Comparison of ENCODE assay signal across 7 mouse cellular contexts in genomic region chr15:10872322-10872967, GRCm38 (mm10).
A peak's percentile ranks its signal among the peaks of the same experiment; 100 is the strongest.
DNase-seq lines count a peak whose midpoint lies in the region; ATAC-seq lines count a peak whose summit lies in the region.

No protein-coding gene starts in this region.

- H3K27ac ChIP-seq in lung, embryonic 15.5 days = no peak overlapping the region
- no peak overlapping the region for H3K27ac ChIP-seq in midbrain, embryonic 16.5 days (ENCODE audit: low read length)

- WGBS in lung, embryonic 15.5 days = 11% methylated on average over 12 of the region's 13 CpGs
- 13% methylated on average over 11 of the region's 13 CpGs for whole genome bisulfite sequencing in midbrain, embryonic 16.5 days

- no peak overlapping the region for H3K4me3 ChIP-seq in lung, embryonic 15.5 days
- no peak overlapping the region for H3K4me3 ChIP-seq in midbrain, embryonic 16.5 days (ENCODE audit: low read depth, low read length)

- H3K27me3 ChIP-seq in lung, embryonic 15.5 days = no peaks in the 10 kb centered on the region
- no peaks in the 10 kb centered on the region for H3K27me3 ChIP-seq in midbrain, embryonic 16.5 days (ENCODE audit: control insufficient read depth, insufficient read depth, low read depth, low read length)

- H3K9me3 ChIP-seq in lung, embryonic 15.5 days = no peaks in the 10 kb centered on the region
- H3K9me3 ChIP-seq in midbrain, embryonic 16.5 days (replicated peaks; ENCODE audit: control insufficient read depth, low read length, poor library complexity, severe bottlenecking) = no peaks in the 10 kb centered on the region

- no peak for ATAC-seq in lung, embryonic 15.5 days (ENCODE audit: borderline replicate concordance, extremely low read depth, low FRiP score, low TSS enrichment)
- peak; percentile 66; the same call in 1 of the 2 replicates for ATAC-seq in midbrain, embryonic 16.5 days

- H3K4me2 ChIP-seq in lung, embryonic 15.5 days = peak overlapping the region; percentile 8; the same call in 1 of the 2 replicates
- H3K4me2 ChIP-seq in midbrain, embryonic 16.5 days (ENCODE audit: low read length) = no peak overlapping the region

- no peak for DNase-seq in lung, postnatal 4 days
- peak; percentile 77 for DNase-seq in embryo, embryonic 10 days (ENCODE audit: low spot score)
- peak; percentile 46 to 53 for DNase-seq in kidney, postnatal 25 days
- DNase-seq in gastrocnemius, postnatal 10 days = no peak
- DNase-seq in layer of hippocampus, adult 8-10 months (ENCODE audit: low spot score in 2 of 2) = no peak

- peaks cover 24% of the 10 kb centered on the region for H3K4me1 ChIP-seq in lung, embryonic 15.5 days
- H3K4me1 ChIP-seq in midbrain, embryonic 16.5 days (ENCODE audit: control insufficient read depth, insufficient read depth, low read length) = no peaks in the 10 kb centered on the region

- no peak overlapping the region for H3K9ac ChIP-seq in lung, embryonic 15.5 days
- no peak overlapping the region for H3K9ac ChIP-seq in midbrain, embryonic 16.5 days (ENCODE audit: low read depth, low read length)

- no peaks in the 10 kb centered on the region for H3K36me3 ChIP-seq in lung, embryonic 15.5 days
- no peaks in the 10 kb centered on the region for H3K36me3 ChIP-seq in midbrain, embryonic 16.5 days (ENCODE audit: control insufficient read depth, insufficient read depth, low read length)

Comparison
In these comparisons a context has a peak if more than half of its experiments do, and no peak if none do; other contexts are left out.
1. DNase-seq: peak in embryo, embryonic 10 days (single experiment) and kidney, postnatal 25 days (2 of 2); none in lung, postnatal 4 days (0 of 2), gastrocnemius, postnatal 10 days (single experiment) and layer of hippocampus, adult 8-10 months (0 of 2).